Mouse (Mus musculus) gastrocnemius, adult 2 months (tissue): ENCODE data around the gene Ago4. TPM values are rescaled to one million over a fixed set of nuclear protein-coding genes. Genes with fewer than 3 reads are reported as not detected.

Source experiments
- DNase-seq: peaks from one replicate; pipeline ENCODE4 v3.0.0; 2022
- H3K27ac ChIP-seq: fragments of 200-600 bp; 2 replicates; pipeline ENCODE4 v1.8.1; 2022; ENCODE audit warnings: mild to moderate bottlenecking
- H3K4me3 ChIP-seq: fragments of 200-600 bp; 2 replicates; pipeline ENCODE4 v1.8.1; 2022; ENCODE audit warnings: mild to moderate bottlenecking, moderate library complexity
- CTCF ChIP-seq: fragments of 200-600 bp; IDR thresholded peaks from 2 replicates; pipeline ENCODE4 v1.8.1; 2022; ENCODE audit warnings: antibody characterized with exemption, mild to moderate bottlenecking, moderate library complexity
- intact Hi-C: fragments of 180-260 bp; cut with DNase I; formaldehyde crosslinking; loops from one replicate; pipeline ENCODE4 v1.15.1; 2025
- long read RNA-seq, 2 experiments: library from polyadenylated mRNA; stranded (forward); transcript quantifications; one replicate each; pipeline ENCODE4 v2.0.0; 2021
- total RNA-seq, 2 experiments: library from RNA; stranded (reverse); gene quantifications; 2 replicates each; pipeline ENCODE4 v1.2.3; 2021

Gene Ago4
- total RNA-seq: 1 to 10 TPM; 4.5 to 8.4 TPM
- long read RNA-seq, experiment 1, full-length matches to known transcripts: 7 of 12 reads
- long read RNA-seq, experiment 1, partial matches to known transcripts: 1 of 12 reads
- long read RNA-seq, experiment 1, other reads (novel, unspliced or antisense): 4 of 12 reads
- long read RNA-seq, experiment 2, full-length matches to known transcripts: 2 of 11 reads
- long read RNA-seq, experiment 2, partial matches to known transcripts: 2 of 11 reads
- long read RNA-seq, experiment 2, other reads (novel, unspliced or antisense): 7 of 11 reads

- H3K27ac ChIP-seq: peak within 1 kb of the TSS; percentile 86
- H3K4me3 ChIP-seq: peak within 1 kb of the TSS; percentile 98
- TF ChIP-seq CTCF: no peak
- intact Hi-C loops: no loop called here
- peak; percentile 82 for DNase-seq
Measured at GRCm38 (mm10) chr4:126532827-126533728, at the start of gene Ago4. Ago4 (minus strand) TSS chr4:126533472.

GRCm38 (mm10) chr4:126579077-126579476 lies 45.8 kb upstream of the Ago4 start:
- no peak for TF ChIP-seq CTCF
- intact Hi-C loops: no loop called here
- Histone ChIP-seq H3K4me3 (no peak overlapping the region), H3K27ac (no peak overlapping the region)
- no peak for DNase-seq

- Histone ChIP-seq H3K27ac (no peak overlapping the region), H3K4me3 (no peak overlapping the region)
- intact Hi-C loops: no loop called here
- TF ChIP-seq CTCF: no peak
- no peak for DNase-seq
Measured at GRCm38 (mm10) chr4:126577920-126578319, 44.6 kb upstream of the Ago4 start.

GRCm38 (mm10) chr4:126576281-126576680 lies 43.0 kb upstream of the Ago4 start:
- intact Hi-C loops: no loop called here
- Histone ChIP-seq H3K4me3 (no peak overlapping the region), H3K27ac (no peak overlapping the region)
- DNase-seq: no peak
- TF ChIP-seq CTCF: no peak

GRCm38 (mm10) chr4:126569783-126570182 lies 36.5 kb upstream of the Ago4 start:
- no peak overlapping the region for H3K27ac ChIP-seq

GRCm38 (mm10) chr4:126567243-126567642 lies 34.0 kb upstream of the Ago4 start:
- DNase-seq: no peak
- no peak overlapping the region for H3K4me3 ChIP-seq
- no peak for TF ChIP-seq CTCF
- H3K27ac ChIP-seq: no peak overlapping the region
- intact Hi-C loops: no loop called here

More at GRCm38 (mm10) chr4:126569783-126570182, 36.5 kb upstream of the Ago4 start:
- intact Hi-C loops: no loop called here
- no peak overlapping the region for H3K4me3 ChIP-seq
- DNase-seq: no peak
- no peak for TF ChIP-seq CTCF

- no peak overlapping the region for H3K27ac ChIP-seq
- intact Hi-C loops: no loop called here
- H3K4me3 ChIP-seq: no peak overlapping the region
- DNase-seq: no peak
- TF ChIP-seq CTCF: no peak
Measured at GRCm38 (mm10) chr4:126563798-126564197, 30.5 kb upstream of the Ago4 start.

- Histone ChIP-seq H3K4me3 (peak within 1 kb of the TSS; percentile 83), H3K27ac (no peak within 1 kb of the TSS)
- no peak for TF ChIP-seq CTCF
- intact Hi-C loops: loop anchor here (5.0 to 10.0 kb wide), 2 partner anchors 280 to 688 kb away; partner anchors contain the start of gene Smim12
- peak; percentile 90 for DNase-seq
Measured at GRCm38 (mm10) chr4:126556809-126557711, 23.8 kb upstream of the Ago4 start, which contains the start of gene Clspn. Clspn (plus strand) TSS chr4:126556935.

- Histone ChIP-seq H3K4me3 (no peak overlapping the region), H3K27ac (no peak overlapping the region)
- intact Hi-C loops: loop anchor here (5.0 to 10.0 kb wide), 2 partner anchors 188 to 690 kb away; partner anchors contain the start of gene Smim12
- peak; percentile 70 for TF ChIP-seq CTCF
- no peak for DNase-seq
Measured at GRCm38 (mm10) chr4:126554462-126554861, 21.2 kb upstream of the Ago4 start.

- H3K27ac ChIP-seq: no peak overlapping the region
- no peak overlapping the region for H3K4me3 ChIP-seq
- intact Hi-C loops: loop anchor here (5.0 to 10.0 kb wide), 2 partner anchors 189 to 691 kb away; partner anchors contain the start of gene Smim12
- TF ChIP-seq CTCF: peak; percentile 4; the same call in 1 of the 2 replicates
- no peak for DNase-seq
Measured at GRCm38 (mm10) chr4:126553685-126554084, 20.4 kb upstream of the Ago4 start.

- Histone ChIP-seq H3K4me3 (no peak overlapping the region), H3K27ac (no peak overlapping the region)
- intact Hi-C loops: loop anchor here (5.0 to 10.0 kb wide), 2 partner anchors 189 to 692 kb away; partner anchors contain the start of gene Smim12
- DNase-seq: no peak
- no peak for TF ChIP-seq CTCF
Measured at GRCm38 (mm10) chr4:126553105-126553504, 19.8 kb upstream of the Ago4 start.

- TF ChIP-seq CTCF: no peak
- Histone ChIP-seq H3K4me3 (no peak overlapping the region), H3K27ac (no peak overlapping the region)
- intact Hi-C loops: loop anchor here (5.0 to 10.0 kb wide), 2 partner anchors 190 to 693 kb away; partner anchors contain the start of gene Smim12
- DNase-seq: no peak
Measured at GRCm38 (mm10) chr4:126552136-126552535, 18.9 kb upstream of the Ago4 start.
